Mouse (Mus musculus) kidney, adult 2 months (tissue): Measurements from ENCODE around the gene Map4k5. TPM values are rescaled to one million over a fixed set of nuclear protein-coding genes. Genes with fewer than 3 reads are reported as not detected.

Experiments used
- DNase-seq: peaks from one replicate; pipeline ENCODE4 v3.0.0; 2021
- H3K27ac ChIP-seq: fragments of 200-500 bp; 2 replicates; pipeline ENCODE4 v1.5.1; 2012; ENCODE audit warnings: low read depth, low read length, control low read depth, inconsistent platforms; ENCODE audit not compliant: insufficient read depth
- H3K27me3 ChIP-seq: fragments of 200-500 bp; replicated peaks from 2 replicates; pipeline ENCODE4 v1.6.1; 2012; ENCODE audit warnings: mild to moderate bottlenecking, moderate library complexity, low read length, inconsistent platforms; ENCODE audit not compliant: control insufficient read depth, insufficient read depth
- H3K36me3 ChIP-seq: fragments of 200-500 bp; 2 replicates; pipeline ENCODE4 v1.6.1; 2012; ENCODE audit warnings: mild to moderate bottlenecking, moderate library complexity, low read length, inconsistent platforms; ENCODE audit not compliant: control insufficient read depth, insufficient read depth
- H3K4me1 ChIP-seq: fragments of 200-500 bp; 2 replicates; pipeline ENCODE4 v1.6.1; 2011; ENCODE audit warnings: low read length; ENCODE audit not compliant: control insufficient read depth, insufficient read depth
- H3K4me3 ChIP-seq: fragments of 200-500 bp; 2 replicates; pipeline ENCODE4 v1.5.1; 2011; ENCODE audit warnings: mild to moderate bottlenecking, low read depth, low read length, control low read depth; ENCODE audit not compliant: insufficient read depth
- CTCF ChIP-seq: fragments of 200-500 bp; conservative IDR thresholded peaks from 2 replicates; pipeline ENCODE4 v1.5.1; 2011; ENCODE audit warnings: low read depth, mild to moderate bottlenecking, control low read depth, low read length, moderate library complexity, mixed read lengths; ENCODE audit not compliant: insufficient read depth, insufficient read length
- POLR2A ChIP-seq: fragments of 200-500 bp; IDR thresholded peaks from one replicate; pipeline ENCODE4 v1.6.1; 2011; ENCODE audit warnings: low read depth, low read length, control low read depth
- WGBS: fragments of 180-500 bp; shearing (Covaris S2); methylation state at CpG from one replicate; pipeline ENCODE4 v1.1.7; 2018; 5-methylcytosine and 5-hydroxymethylcytosine counted together
- polyA plus RNA-seq: library from polyadenylated mRNA; depleted of rRNA; stranded (reverse); fragments of >200 nt; gene quantifications from 2 replicates; pipeline ENCODE4 v1.2.3, GENCODE M21; 2012

Map4k5 gene
- polyA plus RNA-seq, 1 experiment, result 6.3 TPM

DNA sequence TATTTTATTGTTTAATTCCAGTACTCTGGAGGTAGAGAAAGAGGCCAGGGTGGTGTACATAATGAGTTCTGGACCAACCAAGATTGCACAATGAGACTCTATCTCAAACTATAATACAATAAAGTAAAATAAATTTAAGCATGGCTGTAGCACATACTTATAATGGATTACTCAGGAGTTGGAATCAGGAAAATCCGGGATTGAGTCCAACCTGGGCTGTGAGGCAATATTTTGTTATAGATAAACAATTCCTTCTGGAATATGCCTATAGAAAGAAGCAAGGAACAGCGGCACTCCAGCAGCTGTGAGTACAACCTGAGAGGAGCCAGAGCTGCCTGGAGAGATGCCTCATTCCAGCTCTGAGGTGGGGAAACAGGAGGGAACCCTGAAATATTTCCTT, 12.0 kb upstream of the Map4k5 start:
- H3K4me3 ChIP-seq, result no peak overlapping the region
- H3K27ac ChIP-seq, result no peak overlapping the region
- TF ChIP-seq POLR2A (no peak), CTCF (no peak)
- 77% methylated on average over 2 of the region's 2 CpGs for WGBS
- no peaks in the 10 kb centered on the region for H3K36me3 ChIP-seq
- H3K4me1 ChIP-seq, result no peaks in the 10 kb centered on the region
- H3K27me3 ChIP-seq, result no peaks in the 10 kb centered on the region
- no peak for DNase-seq

- no peak for DNase-seq
- Histone ChIP-seq H3K4me3 (no peak overlapping the region), H3K27ac (no peak overlapping the region), H3K4me1 (peaks cover 3% of the 10 kb centered on the region; the same call in 1 of the 2 replicates), H3K27me3 (no peaks in the 10 kb centered on the region), H3K36me3 (no peaks in the 10 kb centered on the region)
- 70% methylated on average over 4 of the region's 4 CpGs for WGBS
- TF ChIP-seq POLR2A (no peak), CTCF (no peak)
Measured at GRCm38 (mm10) chr12:69898119-69898518, 5.1 kb upstream of the Map4k5 start.

- H3K27ac ChIP-seq, result no peak overlapping the region
- H3K36me3 ChIP-seq, result no peaks in the 10 kb centered on the region
- TF ChIP-seq CTCF (no peak), POLR2A (no peak)
- peaks cover 12% of the 10 kb centered on the region for H3K4me1 ChIP-seq
- H3K4me3 ChIP-seq, result no peak overlapping the region
- no peak for DNase-seq
- no peaks in the 10 kb centered on the region for H3K27me3 ChIP-seq
- 68% methylated on average over 2 of the region's 2 CpGs for WGBS
Measured at GRCm38 (mm10) chr12:69895046-69895445, 2.0 kb upstream of the Map4k5 start.

DNA sequence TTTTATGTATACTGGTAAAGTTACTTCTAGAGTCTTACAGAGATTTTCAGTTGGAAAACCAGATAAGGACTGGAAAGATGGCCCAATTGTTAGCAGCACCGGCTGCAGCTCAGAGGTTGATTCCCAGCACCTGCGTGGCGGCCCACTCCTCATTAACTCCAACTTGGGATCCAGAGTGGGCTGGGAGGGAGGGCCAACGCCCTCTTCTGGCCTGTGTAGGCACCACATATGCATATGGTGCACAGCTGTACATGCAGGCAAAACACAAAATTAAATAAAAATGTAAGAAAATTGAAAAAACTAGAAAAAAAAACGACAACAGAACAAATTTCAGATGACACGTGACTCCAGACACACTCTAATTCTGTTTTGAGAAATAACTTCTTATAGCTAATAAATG, 927 bp upstream of the Map4k5 start:
- no peak for DNase-seq
- Histone ChIP-seq H3K4me3 (no peak overlapping the region), H3K27ac (no peak overlapping the region), H3K36me3 (no peaks in the 10 kb centered on the region), H3K4me1 (peaks cover 15% of the 10 kb centered on the region), H3K27me3 (no peaks in the 10 kb centered on the region)
- 70% methylated on average over 6 of the region's 6 CpGs for WGBS
- TF ChIP-seq POLR2A, result no peak
- TF ChIP-seq CTCF, result 0 out of 2 replicates have a peak, but pooled peaks have one; percentile 12

DNA sequence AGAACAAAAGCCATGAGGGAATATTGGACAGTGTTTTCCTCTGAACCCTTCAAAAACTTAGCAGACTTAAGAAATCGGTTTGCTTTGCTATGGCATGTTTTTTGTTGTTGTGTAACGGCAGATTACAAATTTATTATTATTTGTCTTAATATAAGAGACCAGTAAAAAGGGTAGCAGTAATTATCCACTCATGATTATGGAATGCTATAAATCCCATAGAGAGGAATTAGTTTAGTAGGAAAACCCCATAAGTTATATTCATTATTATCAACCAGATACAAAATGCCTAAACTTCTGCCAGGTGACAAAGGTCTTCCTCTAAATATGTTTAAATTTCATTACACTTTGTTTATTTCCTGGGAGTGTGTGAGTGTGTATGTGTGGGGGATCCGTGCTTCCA, 1.3 kb downstream of the Map4k5 start:
- Histone ChIP-seq H3K27ac (peak overlapping the region; percentile 81), H3K4me1 (peaks cover 18% of the 10 kb centered on the region)
- 20% methylated on average over 3 of the region's 3 CpGs for WGBS

DNA sequence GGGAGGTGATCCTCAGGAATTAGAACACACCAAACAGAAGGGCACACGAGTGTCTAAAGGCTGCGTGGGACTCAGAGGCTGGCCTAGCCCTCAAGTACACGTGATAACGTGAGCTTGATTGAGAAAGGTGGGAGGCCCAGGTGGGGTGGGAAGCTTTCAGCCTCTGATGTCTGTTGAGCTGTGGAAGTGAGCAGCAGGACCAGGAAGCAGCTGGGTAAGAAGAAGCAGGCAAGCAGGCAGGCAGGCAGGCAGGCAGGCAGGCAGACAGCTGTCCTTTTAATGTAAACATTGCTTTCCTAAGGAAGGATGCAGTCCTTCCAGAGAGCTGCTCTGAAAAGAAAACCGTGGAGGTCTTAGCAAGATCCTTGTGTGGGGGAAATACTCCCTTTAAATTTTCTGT, 2.5 kb downstream of the Map4k5 start:
- H3K36me3 ChIP-seq, result no peaks in the 10 kb centered on the region
- WGBS, result 14% methylated on average over 5 of the region's 5 CpGs
- H3K27me3 ChIP-seq, result no peaks in the 10 kb centered on the region
- H3K4me3 ChIP-seq, result peak overlapping the region; percentile 12; the same call in 1 of the 2 replicates
- H3K4me1 ChIP-seq, result peaks cover 18% of the 10 kb centered on the region
- no peak for DNase-seq
- TF ChIP-seq POLR2A (no peak), CTCF (no peak)
- H3K27ac ChIP-seq, result no peak overlapping the region

More for the DNA sequence above, 1.3 kb downstream of the Map4k5 start:
- no peak for TF ChIP-seq CTCF
- TF ChIP-seq POLR2A, result no peak
- Histone ChIP-seq H3K4me3 (peak overlapping the region; percentile 74), H3K27me3 (no peaks in the 10 kb centered on the region), H3K36me3 (no peaks in the 10 kb centered on the region)
- DNase-seq, result no peak

DNA sequence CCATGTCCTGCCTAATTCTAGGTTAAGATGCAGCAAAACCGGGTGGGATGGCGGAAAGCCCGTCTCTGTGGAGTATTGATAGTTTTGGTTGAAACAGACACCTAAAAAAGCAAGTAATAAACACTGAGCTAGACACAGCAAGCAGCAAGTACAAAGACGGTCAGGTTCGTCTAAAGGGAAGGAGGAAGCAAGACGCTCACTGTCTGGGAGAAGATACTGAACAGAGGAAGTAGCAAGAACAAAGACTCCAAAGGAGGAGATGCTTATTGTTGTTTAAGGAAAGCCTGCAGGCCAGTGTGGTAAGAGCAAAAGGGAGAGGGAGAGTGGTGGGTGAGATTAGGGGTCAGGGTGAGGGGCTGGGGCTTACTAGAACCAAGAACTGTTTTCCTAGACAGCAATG, 2.9 kb downstream of the Map4k5 start:
- TF ChIP-seq POLR2A, result no peak
- no peak for TF ChIP-seq CTCF
- Histone ChIP-seq H3K27me3 (no peaks in the 10 kb centered on the region), H3K4me3 (peak overlapping the region; percentile 12; the same call in 1 of the 2 replicates), H3K36me3 (no peaks in the 10 kb centered on the region), H3K4me1 (peaks cover 21% of the 10 kb centered on the region), H3K27ac (no peak overlapping the region)
- 45% methylated on average over 6 of the region's 6 CpGs for WGBS
- DNase-seq, result no peak

- TF ChIP-seq CTCF, result no peak
- TF ChIP-seq POLR2A, result no peak
- H3K4me3 ChIP-seq, result no peak overlapping the region
- H3K36me3 ChIP-seq, result no peaks in the 10 kb centered on the region
- WGBS, result 52% methylated on average over 1 of the region's 1 CpGs
- H3K27me3 ChIP-seq, result no peaks in the 10 kb centered on the region
- no peak for DNase-seq
- H3K27ac ChIP-seq, result no peak overlapping the region
- peaks cover 31% of the 10 kb centered on the region for H3K4me1 ChIP-seq
Measured at GRCm38 (mm10) chr12:69888345-69888744, 4.7 kb downstream of the Map4k5 start.
